Mouse (Mus musculus) thymus, postnatal 4 days (tissue): ENCODE data around the gene Olfr374.

Experiments used
- DNase-seq: peaks from one replicate; pipeline ENCODE4 v3.0.0; 2021

Olfr374 gene

DNA sequence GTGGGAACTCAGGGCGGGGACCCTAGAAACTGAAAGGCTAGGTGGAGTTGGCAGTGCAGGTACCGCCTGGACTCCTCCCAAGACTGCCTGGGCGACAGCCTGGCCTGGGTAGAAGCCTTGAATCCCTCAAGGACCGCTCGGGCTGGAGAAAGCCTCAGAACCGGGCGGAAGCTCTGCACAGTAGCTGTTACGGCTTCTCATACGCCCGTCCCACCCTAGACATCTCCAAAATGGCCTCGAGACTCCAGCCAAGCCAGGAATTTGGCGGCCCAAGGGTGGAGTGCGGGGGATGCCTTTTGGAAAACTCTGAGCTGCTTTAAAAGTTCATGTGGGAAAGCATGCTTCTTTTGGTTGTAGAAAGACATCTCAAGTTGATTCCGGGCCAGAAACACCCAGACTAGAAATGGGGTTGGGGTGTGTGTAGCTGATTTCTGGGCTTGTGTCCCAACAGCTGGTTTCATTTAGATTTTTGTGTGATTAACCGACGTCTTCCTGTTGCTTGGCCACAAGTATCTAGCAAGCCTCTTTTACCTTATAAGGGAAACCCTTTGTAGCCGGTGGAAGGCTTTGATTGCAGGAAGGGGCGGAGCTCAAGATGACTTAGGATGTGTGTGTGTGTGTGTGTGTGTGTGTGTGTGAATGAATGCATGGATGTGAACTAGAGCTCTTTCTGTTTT, 29.6 kb downstream of the Olfr374 start:
- DNase-seq: peak; percentile 84

DNA sequence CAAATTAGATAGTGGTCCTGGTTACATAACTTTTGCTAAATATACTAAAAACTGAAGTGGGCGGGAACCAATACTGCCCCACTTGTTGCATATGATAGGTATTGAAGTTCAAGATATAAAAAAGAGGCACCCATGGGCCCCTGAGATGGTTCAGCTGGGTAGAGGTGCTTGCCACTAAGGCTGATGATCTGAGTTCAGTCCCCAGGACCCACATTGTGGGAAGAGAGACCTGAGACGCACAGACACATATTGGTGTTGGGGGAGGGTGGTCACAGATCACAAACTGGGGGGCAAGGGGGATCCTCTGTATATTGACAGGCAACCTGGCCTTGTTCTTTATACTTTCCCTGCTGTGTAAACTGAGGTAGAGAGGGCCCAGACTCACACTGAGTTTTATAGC, 30.6 kb downstream of the Olfr374 start:
- no peak for DNase-seq

DNA sequence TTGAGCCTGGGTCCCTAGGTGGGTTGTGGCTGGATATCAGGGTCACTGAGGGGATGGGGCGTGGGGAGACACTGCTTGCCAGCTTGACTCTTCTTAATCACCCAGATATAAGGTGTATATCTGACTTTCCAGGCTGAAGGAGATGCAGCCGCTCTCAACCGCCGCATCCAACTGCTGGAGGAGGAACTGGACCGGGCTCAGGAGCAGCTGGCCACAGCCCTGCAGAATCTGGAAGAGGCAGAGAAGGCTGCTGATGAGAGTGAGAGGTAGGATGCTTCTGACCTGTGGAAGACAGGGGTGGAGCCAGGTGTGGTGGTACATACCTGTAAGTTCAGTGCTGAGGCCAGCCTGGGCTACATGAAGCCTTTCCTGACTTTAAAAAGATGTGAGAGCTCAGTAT, 31.6 kb downstream of the Olfr374 start:
- no peak for DNase-seq

DNA sequence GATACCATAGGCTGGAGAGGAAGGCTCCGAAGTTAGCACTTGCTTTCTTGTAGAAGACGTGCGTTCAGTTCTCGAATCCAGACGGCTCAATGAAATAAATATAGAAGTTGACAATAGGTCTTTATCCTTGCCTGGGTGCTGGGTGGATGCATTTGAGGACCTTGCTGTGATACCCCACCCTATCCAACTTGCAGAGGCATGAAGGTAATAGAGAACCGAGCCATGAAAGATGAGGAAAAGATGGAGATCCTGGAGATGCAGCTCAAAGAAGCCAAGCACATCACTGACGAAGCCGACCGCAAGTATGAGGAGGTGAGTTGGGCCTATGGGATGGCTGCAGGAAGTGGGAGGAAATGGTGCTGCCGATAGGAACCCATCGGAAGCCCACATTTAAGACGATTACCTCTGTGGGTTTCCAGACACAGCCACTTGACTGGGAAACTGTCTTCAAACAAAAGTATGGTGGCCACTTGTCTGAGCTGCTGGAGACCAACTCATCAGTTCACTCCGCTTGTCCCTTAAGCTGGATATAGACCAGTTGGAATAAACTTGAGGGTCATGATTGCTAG, 36.5 kb downstream of the Olfr374 start:
- DNase-seq: no peak

DNA sequence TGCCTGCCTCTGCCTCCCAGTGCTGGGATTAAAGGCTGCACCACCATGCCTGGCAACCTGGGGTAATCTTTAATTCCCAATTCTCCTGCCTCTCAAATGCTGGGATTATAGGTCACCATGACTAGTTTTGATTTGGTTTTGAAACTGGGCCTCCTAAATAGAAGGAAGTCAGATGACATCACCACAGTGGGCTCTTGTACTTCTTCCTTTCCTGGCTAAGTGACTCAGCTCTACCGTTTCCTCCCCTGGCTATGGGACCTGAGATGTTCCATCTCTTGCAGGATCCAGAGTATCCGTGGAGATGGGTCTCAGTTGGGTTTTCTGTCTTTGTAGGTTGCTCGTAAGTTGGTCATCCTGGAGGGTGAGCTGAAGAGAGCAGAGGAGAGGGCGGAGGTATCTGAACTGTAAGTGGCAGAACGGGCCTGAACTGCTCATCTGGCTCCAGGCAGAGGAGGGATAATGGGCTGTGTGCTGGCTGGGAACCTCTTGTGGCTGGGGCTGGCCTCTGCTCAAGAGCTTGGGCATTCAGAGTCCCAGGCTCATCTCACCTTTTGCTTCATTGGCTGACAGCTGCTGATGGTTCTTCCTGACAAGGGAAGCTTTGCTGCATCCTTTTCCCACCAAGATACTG, 37.6 kb downstream of the Olfr374 start:
- DNase-seq: no peak

DNA sequence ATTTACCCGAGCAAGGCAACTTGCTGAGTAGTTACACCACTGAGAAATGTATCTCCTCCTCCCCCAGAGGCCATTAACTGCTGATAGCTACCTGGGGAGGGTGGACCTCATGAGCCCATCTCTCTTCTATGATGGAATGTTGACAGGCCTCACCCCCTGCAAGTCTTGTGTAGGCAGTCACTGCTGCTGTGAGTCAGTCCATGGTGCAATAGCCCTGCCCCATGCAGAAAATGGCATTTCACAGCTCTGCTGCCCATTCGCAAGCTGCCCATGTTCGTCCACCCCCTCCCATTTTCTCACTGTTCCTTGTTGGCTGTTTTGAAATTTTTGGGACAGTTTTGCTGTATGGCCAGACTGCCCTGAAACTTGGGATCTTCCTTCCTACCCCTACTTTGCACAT, 38.7 kb downstream of the Olfr374 start:
- DNase-seq: no peak

DNA sequence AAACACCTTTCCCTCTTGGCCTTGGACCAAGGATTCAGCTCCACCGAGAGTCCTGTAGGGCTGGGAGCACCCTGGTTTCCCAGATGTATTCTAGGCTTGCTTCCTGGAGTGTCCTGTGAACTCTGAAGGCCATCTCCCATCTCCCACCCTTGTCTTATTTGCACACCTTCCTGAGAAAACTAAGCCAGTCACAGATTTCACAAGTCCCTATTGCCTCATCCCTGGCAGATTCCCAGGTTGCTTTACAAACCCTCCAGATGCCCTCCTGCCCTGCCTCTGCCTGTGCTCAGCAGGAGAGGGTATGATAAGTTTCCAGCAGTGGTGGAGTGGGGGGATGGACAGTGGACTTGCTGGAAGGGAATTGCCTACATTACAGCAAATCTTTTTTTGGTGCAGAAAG, 39.2 kb downstream of the Olfr374 start:
- no peak for DNase-seq

DNA sequence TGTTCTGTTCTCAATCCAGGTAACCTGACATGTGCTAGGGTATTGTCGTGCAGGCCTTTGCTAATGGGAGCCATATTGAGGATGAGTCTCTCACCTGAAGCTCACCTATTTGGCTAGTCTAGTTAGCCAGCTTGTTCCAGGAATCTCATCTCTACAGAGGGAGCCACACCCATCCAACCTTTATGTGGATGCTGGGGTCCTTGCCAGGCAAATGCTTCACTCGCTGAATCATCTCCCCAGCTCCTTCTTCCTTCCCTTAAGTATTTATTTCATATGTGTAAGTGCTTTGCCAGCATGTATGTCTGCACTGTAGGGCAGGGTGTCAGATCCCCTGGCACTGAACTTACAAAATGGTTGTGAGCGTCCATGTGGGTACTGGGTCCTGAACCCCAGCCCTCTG, 39.7 kb downstream of the Olfr374 start:
- no peak for DNase-seq

DNA sequence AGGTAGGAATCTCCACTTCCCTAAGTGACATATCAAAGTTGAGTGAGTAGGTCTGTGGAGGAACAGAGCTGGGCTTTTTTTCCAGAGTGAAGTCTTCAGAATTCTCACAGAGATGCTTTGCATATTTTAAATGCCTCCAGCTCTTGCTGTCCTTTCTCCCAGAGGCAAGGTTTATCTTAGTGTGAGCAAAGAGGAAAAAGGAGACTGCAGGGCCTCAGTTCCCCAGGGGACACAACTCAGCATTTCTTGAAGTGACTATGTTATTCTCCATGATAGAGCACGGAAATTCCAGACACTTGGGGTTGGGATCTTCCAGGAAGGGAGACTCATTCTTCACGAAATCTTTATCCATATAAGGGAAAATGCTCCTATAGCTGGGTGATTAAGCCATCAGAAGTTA, 40.4 kb downstream of the Olfr374 start:
- DNase-seq: no peak

DNA sequence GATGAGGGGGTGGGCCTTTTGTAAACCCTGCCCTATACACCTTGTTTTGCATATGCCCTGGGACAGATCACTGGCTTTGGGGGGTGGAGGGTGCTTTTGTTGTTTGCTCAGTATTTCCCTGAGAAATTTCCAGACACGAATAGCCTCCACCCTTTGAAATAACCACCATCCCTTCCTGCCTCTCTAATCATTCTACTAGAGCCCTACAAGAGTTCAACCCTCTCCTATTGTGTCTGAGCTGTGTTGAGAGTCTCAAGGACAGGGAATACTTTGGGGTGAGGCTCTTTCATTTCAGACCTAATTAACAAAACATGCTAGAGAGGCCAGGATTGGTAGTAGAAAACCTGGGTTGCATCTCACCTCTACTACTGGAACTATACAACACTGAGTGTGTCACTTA, 42.2 kb downstream of the Olfr374 start:
- no peak for DNase-seq

DNA sequence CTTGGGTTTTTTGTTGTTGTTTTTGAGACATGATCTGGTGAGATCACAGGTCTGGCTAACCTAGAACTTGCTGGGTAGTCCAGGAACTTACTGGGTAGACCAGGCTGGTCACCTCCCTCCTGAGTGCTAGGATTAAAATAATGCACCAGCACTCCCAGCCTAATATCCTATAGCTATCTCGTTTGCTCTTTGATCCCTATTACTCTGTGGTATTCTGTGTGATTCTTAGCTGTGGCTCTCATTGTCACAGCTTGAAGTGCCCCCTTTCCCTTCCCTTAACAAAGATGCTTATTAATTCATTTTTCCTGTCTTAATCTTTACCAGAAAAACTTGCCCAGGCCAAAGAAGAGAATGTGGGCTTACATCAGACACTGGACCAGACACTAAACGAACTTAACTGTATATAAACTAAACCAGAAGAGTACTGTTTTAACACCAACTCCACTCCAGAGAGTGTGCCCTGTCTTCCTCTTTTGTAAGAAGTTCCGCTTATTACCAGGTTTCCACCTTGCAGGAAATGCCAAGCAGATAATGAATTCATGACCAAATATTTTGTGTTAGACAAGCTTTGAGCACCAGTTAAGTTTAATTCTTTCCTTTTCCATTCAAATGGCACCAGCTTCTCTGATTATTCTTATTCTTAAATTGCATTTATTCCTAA, 44.7 kb downstream of the Olfr374 start:
- no peak for DNase-seq

DNA sequence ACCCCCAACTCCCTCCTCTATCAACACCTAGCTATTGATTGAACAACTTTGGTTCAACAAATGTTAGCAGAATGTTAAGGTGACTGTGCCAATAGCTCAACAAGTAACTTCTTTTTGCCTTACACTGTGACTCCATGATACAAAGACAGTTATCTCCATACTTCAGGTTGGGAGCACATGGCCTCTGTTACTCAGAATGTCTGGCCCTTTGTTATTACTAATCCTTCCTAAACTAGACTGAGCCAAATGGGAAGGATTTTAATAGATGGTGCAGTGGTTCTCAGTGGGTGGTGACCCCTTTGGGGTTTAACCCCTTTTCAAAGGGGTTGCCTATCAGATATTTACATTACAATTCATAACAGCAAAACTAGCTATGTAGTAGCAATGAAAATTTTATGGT, 46.5 kb downstream of the Olfr374 start:
- no peak for DNase-seq

DNA sequence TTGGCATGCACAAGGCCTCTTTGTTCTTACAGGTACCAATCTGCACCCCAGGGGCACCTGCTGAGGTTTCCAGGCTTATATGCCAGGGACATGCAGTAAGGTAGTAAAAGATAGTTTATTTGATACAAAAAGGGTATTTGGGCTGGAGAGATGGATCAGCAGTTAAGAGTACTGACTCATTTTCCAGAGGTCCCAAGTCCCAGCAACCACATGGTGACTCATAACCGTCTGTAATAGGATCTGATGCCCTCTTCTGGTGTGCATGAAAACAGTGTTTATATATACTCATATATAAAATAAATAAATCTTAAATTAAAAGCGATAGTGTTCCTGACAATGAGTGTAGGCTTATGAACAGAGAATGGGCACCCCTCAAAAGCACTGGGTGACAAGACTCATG, 51.3 kb downstream of the Olfr374 start:
- no peak for DNase-seq

DNA sequence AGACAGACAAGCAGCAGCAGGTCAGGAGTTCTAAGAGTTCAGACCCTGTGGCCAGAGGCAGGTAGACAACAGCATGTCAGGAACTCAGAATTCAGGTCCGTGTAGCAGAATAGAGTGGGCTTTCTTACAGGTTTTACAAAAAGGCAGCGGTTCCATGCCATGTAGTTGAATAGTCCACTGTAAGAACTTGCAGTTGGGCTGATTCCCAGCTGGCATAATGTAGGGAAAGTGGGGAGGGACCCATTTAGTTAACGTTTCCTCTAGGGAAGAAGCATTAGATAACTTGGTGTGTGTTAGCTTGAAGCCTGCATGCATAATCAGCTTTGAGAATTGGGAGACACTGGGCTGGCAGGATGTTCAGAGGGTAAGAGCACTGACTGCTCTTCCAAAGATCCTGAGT, 51.9 kb downstream of the Olfr374 start:
- DNase-seq: no peak

DNA sequence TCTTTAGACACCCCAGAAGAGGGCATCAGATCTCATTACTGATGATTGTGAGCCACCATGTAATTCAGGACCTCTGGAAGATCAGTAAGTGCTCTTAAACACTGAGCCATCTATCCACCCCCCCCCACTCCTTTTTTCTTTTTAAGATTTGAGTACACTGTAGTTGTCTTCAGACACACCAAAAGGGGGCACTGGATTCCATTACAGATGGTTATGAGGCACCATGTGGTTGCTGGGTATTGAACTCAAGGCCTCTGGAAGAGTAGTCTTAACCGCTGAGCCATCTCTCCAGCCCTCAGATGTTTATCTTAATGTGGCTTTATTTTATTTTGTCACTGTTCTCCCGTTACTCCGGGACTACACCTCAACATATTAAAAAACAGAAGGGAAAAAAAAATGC, 53.2 kb downstream of the Olfr374 start:
- DNase-seq: peak; percentile 34

DNA sequence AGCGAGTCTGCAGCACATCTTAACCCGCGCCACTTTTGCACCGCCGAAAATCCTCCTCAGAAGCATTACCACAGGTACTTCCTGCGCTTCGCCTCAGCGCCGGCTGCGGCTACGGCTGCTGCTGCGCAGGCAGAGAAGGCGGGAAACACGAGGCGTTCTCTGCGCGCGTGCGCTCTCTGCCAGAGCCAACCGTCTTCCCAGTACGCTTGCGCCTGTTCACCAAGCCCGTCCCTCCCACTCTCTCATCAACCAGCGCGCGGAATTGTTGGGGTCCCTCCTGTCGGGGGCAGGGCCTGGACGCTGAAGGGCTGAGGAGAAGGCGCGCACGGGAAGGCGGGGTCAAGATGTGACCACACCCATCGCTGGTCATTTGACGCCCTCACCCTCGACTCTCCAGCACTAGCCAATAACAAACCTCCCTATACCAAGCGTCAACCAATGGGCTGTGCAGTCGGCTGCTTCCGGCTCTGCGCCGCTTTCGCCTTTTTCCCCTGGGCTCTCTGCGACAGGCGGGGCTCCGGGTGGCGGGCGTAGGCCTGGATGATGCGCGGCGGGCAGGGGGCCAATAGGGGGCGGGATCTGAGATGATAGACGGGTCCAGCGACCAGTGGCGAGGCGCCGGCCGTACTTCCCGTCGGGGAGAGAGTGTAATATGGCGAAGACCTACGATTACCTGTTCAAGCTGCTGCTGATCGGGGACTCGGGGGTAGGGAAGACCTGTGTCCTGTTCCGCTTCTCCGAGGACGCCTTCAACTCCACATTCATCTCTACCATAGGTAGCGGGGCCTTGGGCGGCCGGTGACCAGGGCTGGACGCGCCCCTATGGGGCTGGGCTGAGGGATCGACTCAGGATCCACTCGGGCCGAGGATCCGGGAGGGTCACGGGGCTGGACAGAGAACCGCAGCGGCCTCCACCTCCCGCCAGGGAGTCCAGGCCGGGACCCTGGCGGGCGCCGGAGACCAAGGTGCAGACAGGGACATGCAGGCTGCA, 54.2 kb downstream of the Olfr374 start, which contains the start of gene Rab8a:
Rab8a (plus strand) TSS at position 494 of the 991 bp plus-strand sequence.
- DNase-seq: peak; percentile 99

DNA sequence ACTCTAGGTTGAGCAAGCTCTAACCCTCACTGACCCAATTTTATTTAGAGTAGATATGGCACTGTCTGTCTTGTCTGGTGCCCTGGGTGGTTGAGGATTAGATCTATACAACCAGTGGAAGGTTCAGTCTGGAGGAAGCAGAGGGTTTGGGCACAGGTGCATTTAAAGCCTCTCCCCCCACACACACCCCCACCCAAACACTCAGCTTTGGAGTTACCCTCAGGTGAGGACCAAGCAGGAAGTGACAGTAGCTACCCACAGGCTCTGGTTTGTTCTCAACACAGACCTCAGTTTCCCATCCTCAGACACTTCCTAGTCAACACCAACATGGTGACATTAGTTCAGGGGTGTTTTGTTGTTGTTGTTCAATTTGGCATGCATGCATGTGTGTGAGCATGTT, 56.0 kb downstream of the Olfr374 start:
- peak; percentile 34 for DNase-seq
